Mouse (Mus musculus): ENCODE measurements around the gene Lyve1.

DNA sequence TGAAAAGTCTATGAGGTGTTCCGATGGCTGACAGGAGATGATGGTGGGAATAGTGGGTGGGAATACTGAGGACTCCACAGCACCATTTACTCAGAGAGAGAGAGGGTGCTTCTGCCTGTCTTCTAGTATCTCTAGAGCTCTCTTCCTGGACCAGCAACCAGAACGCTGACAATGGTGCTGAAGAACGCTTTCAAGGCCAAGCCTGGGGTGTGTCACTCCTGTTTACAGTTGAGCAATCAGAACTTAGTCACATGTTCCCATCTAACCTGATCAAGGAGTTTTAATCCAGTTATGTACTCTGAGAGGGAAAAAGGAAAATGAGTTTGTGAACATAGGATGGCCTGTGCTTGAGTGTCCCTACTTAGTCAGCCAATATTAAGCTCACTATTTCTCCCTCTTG, 3.0 kb upstream of the Lyve1 start:
- TF ChIP-seq POLR2A (IDR thresholded peaks at IDR 0.05; ENCODE audit: insufficient read depth, low read depth, low read length) (no peak), CTCF (IDR thresholded peaks at IDR 0.05) (no peak), EP300 (IDR thresholded peaks at IDR 0.05; ENCODE audit: insufficient read depth, low read depth, low read length) (no peak)
